9 mouse cellular contexts compared by ENCODE assay signal in the genomic region with DNA sequence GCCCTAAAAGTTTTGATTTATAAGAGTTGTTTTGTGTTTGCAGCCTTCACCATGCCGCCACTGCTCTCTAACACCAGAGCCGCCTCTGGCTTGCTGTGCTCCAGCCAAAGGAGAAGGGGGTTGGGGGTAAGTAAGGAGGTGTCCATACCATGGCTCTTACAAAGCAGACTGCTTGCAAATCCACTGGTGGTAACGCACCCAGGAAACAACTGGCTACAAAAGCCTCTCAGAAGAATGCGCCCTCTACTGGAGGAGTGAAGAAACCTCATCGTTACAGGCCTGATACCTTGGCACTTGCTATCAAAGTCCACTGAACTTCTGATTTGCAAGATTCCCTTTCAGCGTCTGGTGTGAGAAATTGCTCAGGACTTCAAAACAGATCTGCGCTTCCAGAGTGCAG. TPM values are rescaled to one million over a fixed set of nuclear protein-coding genes. Genes with fewer than 3 reads are reported as not detected.
A peak's percentile ranks its signal among the peaks of the same experiment; 100 is the strongest.
DNase-seq lines count a peak whose midpoint lies in the region; ATAC-seq and TF ChIP-seq lines count a peak whose summit lies in the region.
"Had no signal": no experiment of that assay in that cellular context is flagged by ENCODE, and none has a peak within 500 bp of the region (broad histone marks: within the 10 kb centered on the region; RNA-seq: fewer than 3 reads in every experiment).

No protein-coding gene starts in this region.

- intact Hi-C loops in heart, adult 2 months (cut with DNase I), result no loop called here
- intact Hi-C loops in heart, postnatal 25 days (cut with DNase I), result no loop called here

- H3K9ac ChIP-seq in heart, adult 2 months (ENCODE audit: low read depth, low read length), result no peak overlapping the region
- no peak overlapping the region for H3K9ac ChIP-seq in limb, embryonic 14.5 days (ENCODE audit: low read depth, low read length, severe bottlenecking)
- H3K9ac ChIP-seq: lung, embryonic 15.5 days had no signal

- H3K27ac ChIP-seq in heart, adult 2 months, result no peak overlapping the region
- H3K27ac ChIP-seq in limb, embryonic 14.5 days (replicated peaks; ENCODE audit: low read depth, low read length), result no peak overlapping the region
- H3K27ac ChIP-seq: lung, embryonic 15.5 days had no signal

- no peak for TF ChIP-seq POLR2A in heart, adult 2 months (IDR thresholded peaks at IDR 0.05; ENCODE audit: insufficient read depth, low read depth, low read length)
- TF ChIP-seq POLR2A in limb, embryonic 14.5 days (IDR thresholded peaks at IDR 0.05; ENCODE audit: borderline replicate concordance, extremely low read depth, insufficient read depth, insufficient read length), result no peak

- no peaks in the 10 kb centered on the region for H3K79me2 ChIP-seq in heart, adult 2 months (replicated peaks; ENCODE audit: control insufficient read depth, insufficient read depth, low read length)

- H3K4me1 ChIP-seq in heart, adult 2 months (ENCODE audit: control insufficient read depth, insufficient read depth, low read length), result no peaks in the 10 kb centered on the region; the same call in 1 of the 2 replicates
- H3K4me1 ChIP-seq in limb, embryonic 14.5 days (ENCODE audit: control insufficient read depth, insufficient read depth, low read length), result 0 out of 2 replicates have a peak, but pooled peaks cover under 1% of the 10 kb centered on the region
- H3K4me1 ChIP-seq: lung, embryonic 15.5 days had no signal

- WGBS in heart, adult 2 months, result 19% methylated on average over 7 of the region's 7 CpGs
- WGBS in limb, embryonic 14.5 days, result 20% methylated on average over 7 of the region's 7 CpGs

- peak; percentile 68 for TF ChIP-seq CTCF in heart, adult 2 months (IDR thresholded peaks at IDR 0.05)

- TF ChIP-seq EP300 in heart, adult 2 months (IDR thresholded peaks at IDR 0.05; ENCODE audit: insufficient read depth, low read depth, low read length), result no peak

- H3K4me3 ChIP-seq in heart, adult 2 months, result no peak overlapping the region
- H3K4me3 ChIP-seq in limb, embryonic 14.5 days (replicated peaks; ENCODE audit: low read length), result no peak overlapping the region
- H3K4me3 ChIP-seq: lung, embryonic 15.5 days had no signal

- no peak overlapping the region for H3K4me2 ChIP-seq in limb, embryonic 14.5 days (replicated peaks; ENCODE audit: low read depth, low read length, severe bottlenecking)
- H3K4me2 ChIP-seq: lung, embryonic 15.5 days had no signal

- no peaks in the 10 kb centered on the region for H3K27me3 ChIP-seq in heart, adult 2 months (ENCODE audit: control insufficient read depth, insufficient read depth, low read length)
- H3K27me3 ChIP-seq in limb, embryonic 14.5 days (ENCODE audit: control insufficient read depth, insufficient read depth, low read length), result no peaks in the 10 kb centered on the region
- H3K27me3 ChIP-seq: lung, embryonic 15.5 days had no signal

- no peaks in the 10 kb centered on the region for H3K9me3 ChIP-seq in limb, embryonic 14.5 days (ENCODE audit: control insufficient read depth, low read length)
- H3K9me3 ChIP-seq: lung, embryonic 15.5 days had no signal

- no peak for ATAC-seq in limb, embryonic 14.5 days (ENCODE audit: low FRiP score, low read depth)

- no peaks in the 10 kb centered on the region for H3K36me3 ChIP-seq in heart, adult 2 months (ENCODE audit: control insufficient read depth, insufficient read depth, low read length)
- no peaks in the 10 kb centered on the region for H3K36me3 ChIP-seq in limb, embryonic 14.5 days (ENCODE audit: control insufficient read depth, insufficient read depth, low read length)
- H3K36me3 ChIP-seq: lung, embryonic 15.5 days had no signal

- DNase-seq in heart, adult 2 months, result no peak
- DNase-seq in heart, postnatal 25 days (ENCODE audit: low spot score), result no peak
- peak; percentile 10 for DNase-seq in urinary bladder, postnatal 14 days (ENCODE audit: low spot score)
- no peak for DNase-seq in urinary bladder, adult 18-20 months (ENCODE audit: low spot score in 2 of 2)
- DNase-seq in limb, embryonic 14.5 days (ENCODE audit: low spot score), result peak; percentile 27
- peak; percentile 28 for DNase-seq in thymus, postnatal 4 days
- DNase-seq in layer of hippocampus, adult 9-10 months (ENCODE audit: low spot score), result no peak
- no peak for DNase-seq in gastrocnemius, adult 8-10 months (ENCODE audit: low spot score in 2 of 2)

RNA-seq across cellular contexts. Expression of gene Rtf1, which starts 5.9 kb away (rescaled TPM):
- 10 to 100 TPM; 21.9 to 22.8 TPM for total RNA-seq in heart, adult 2 months (2021)
- 8.7 and 12.7 TPM in 2 replicates for polyA plus RNA-seq in heart, adult 2 months (2012; rRNA removed)
- total RNA-seq in heart, postnatal 25 days (2021), result 10 to 100 TPM; 20.4 to 20.9 TPM
- 30.0 and 32.3 TPM in 2 replicates for polyA plus RNA-seq in limb, embryonic 14.5 days (2012; rRNA removed)
- 33.2 and 33.7 TPM in 2 replicates for polyA plus RNA-seq in limb, embryonic 14.5 days (2014; fragmentation: Nextera tagmentation; extraction: Ambion mirVana)
- total RNA-seq in gastrocnemius, adult 8-10 months (2022), result 10 to 100 TPM; 21.3 to 27.2 (median 24.9) TPM

RNA-seq across cellular contexts. Expression of gene Ndufaf1, which starts 6.4 kb away (rescaled TPM):
- total RNA-seq in heart, adult 2 months (2021), result 10 to 100 TPM; 58.6 to 63.6 TPM
- polyA plus RNA-seq in heart, adult 2 months (2012; rRNA removed), result 16.1 and 33.9 TPM in 2 replicates
- 10 to 100 TPM; 66.3 to 67.5 TPM for total RNA-seq in heart, postnatal 25 days (2021)
- 14.6 and 18.8 TPM in 2 replicates for polyA plus RNA-seq in limb, embryonic 14.5 days (2012; rRNA removed)
- polyA plus RNA-seq in limb, embryonic 14.5 days (2014; fragmentation: Nextera tagmentation; extraction: Ambion mirVana), result 41.9 and 44.0 TPM in 2 replicates
- 10 to 100 TPM; 41.9 to 47.7 (median 45.5) TPM for total RNA-seq in gastrocnemius, adult 8-10 months (2022)

RNA-seq across cellular contexts. Expression of gene Oip5, which starts 50.7 kb away (rescaled TPM):
- total RNA-seq in heart, adult 2 months (2021), result under 1 TPM; 0.16 to 0.37 TPM
- 0.20 and 0.26 TPM in 2 replicates for polyA plus RNA-seq in heart, adult 2 months (2012; rRNA removed)
- under 1 TPM in 1 of 2 experiments, not detected in 1; 0.34 TPM for total RNA-seq in heart, postnatal 25 days (2021)
- 19.6 and 19.8 TPM in 2 replicates for polyA plus RNA-seq in limb, embryonic 14.5 days (2012; rRNA removed)
- polyA plus RNA-seq in limb, embryonic 14.5 days (2014; fragmentation: Nextera tagmentation; extraction: Ambion mirVana), result 16.3 and 16.6 TPM in 2 replicates
- under 1 TPM in 1 of 4 experiments, not detected in 3; 0.27 TPM for total RNA-seq in gastrocnemius, adult 8-10 months (2022)

RNA-seq across cellular contexts. Expression of gene Nusap1, which starts 50.9 kb away (rescaled TPM):
- total RNA-seq in heart, adult 2 months (2021), result 1 to 10 TPM in 1 of 2 experiments, under 1 TPM in 1; 0.84 to 2.0 TPM
- polyA plus RNA-seq in heart, adult 2 months (2012; rRNA removed), result 0.26 and 0.31 TPM in 2 replicates
- total RNA-seq in heart, postnatal 25 days (2021), result 1 to 10 TPM; 1.1 to 1.5 TPM
- polyA plus RNA-seq in limb, embryonic 14.5 days (2012; rRNA removed), result 24.3 and 37.8 TPM in 2 replicates
- polyA plus RNA-seq in limb, embryonic 14.5 days (2014; fragmentation: Nextera tagmentation; extraction: Ambion mirVana), result 51.9 and 58.6 TPM in 2 replicates
- total RNA-seq in gastrocnemius, adult 8-10 months (2022), result under 1 TPM in 2 of 4 experiments, not detected in 2; 0.10 to 0.38 TPM

Comparison
In these comparisons a context has a peak if more than half of its experiments do, and no peak if none do; other contexts are left out.
1. DNase-seq: peak in urinary bladder, postnatal 14 days (single experiment), limb, embryonic 14.5 days (single experiment) and thymus, postnatal 4 days (single experiment); none in heart, adult 2 months (0 of 2), heart, postnatal 25 days (single experiment), urinary bladder, adult 18-20 months (0 of 2), layer of hippocampus, adult 9-10 months (single experiment) and gastrocnemius, adult 8-10 months (0 of 2).